Comparison of ENCODE assay signal across 8 mouse cellular contexts in the genomic region with DNA sequence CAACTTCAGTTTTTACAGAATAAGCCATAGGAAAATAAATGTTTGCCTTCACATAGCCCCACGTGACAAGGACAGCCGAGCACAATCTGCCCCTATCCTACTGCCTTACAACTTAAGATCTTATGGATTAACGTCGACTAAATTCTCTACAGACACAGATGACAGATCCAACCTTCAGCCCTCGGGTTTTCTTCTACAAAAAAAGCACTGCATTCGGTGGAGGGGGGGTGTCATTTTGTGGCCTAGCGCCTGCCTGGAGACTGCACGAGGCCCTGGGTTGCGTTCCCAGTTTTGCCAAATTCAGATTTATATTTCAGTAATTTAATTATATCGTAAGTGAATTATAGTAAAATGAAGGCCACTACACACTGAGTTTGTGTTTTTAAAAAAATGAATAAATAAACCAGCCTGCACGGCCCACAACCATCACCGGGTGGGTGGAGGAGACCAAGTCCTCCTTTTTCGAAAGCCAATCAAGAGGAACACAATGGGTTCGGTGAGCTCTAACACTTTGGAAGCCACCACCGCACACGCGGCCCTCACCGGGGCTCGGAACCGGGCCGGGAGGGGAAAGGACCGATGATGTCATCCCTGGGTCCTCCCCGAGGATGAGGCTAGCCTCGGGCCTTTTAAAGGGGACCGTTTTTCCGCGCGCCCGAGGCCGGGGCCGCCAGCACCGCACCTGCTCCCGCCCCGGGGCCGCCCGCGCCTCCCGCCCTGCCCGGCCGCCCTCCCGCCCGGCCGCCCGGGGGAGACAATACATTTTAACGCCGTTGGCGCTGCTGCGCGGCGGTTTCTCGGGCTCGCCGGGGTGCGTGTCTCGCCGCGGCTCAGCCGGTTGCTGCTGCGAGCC. TPM values are rescaled to one million over a fixed set of nuclear protein-coding genes. Genes with fewer than 3 reads are reported as not detected.
DNase-seq lines count a peak whose midpoint lies in the region; ATAC-seq lines count a peak whose summit lies in the region.

No protein-coding gene starts in this region.

- peak; percentile 81 for ATAC-seq in intestine, embryonic 14.5 days (replicated peaks; ENCODE audit: low FRiP score, low TSS enrichment, low read depth)
- ATAC-seq in megakaryocyte, adult 5-6 weeks (ENCODE audit: poor library complexity, severe bottlenecking) = peak; percentile 35

- WGBS in intestine, embryonic 14.5 days = under 1% methylated on average over 58 of the region's 59 CpGs

- H3K4me2 ChIP-seq in intestine, embryonic 14.5 days (ENCODE audit: low read length) = peak overlapping the region; percentile 82

- H3K9me3 ChIP-seq in intestine, embryonic 14.5 days (ENCODE audit: control insufficient read depth, low read length) = no peaks in the 10 kb centered on the region

- peaks cover 11% of the 10 kb centered on the region for H3K4me1 ChIP-seq in intestine, embryonic 14.5 days (replicated peaks; ENCODE audit: control insufficient read depth, insufficient read depth, low read length)

- H3K4me3 ChIP-seq in intestine, embryonic 14.5 days (ENCODE audit: low read depth, low read length) = peak overlapping the region; percentile 68

- H3K9ac ChIP-seq in intestine, embryonic 14.5 days (ENCODE audit: low read length) = peak overlapping the region; percentile 94

- intact Hi-C loops in gastrocnemius, postnatal 36 days (cut with DNase I) = no loop called here
- intact Hi-C loops in left cerebral cortex, postnatal 10 days (cut with DNase I) = no loop called here

- no peaks in the 10 kb centered on the region; the same call in 1 of the 2 replicates for H3K36me3 ChIP-seq in intestine, embryonic 14.5 days (ENCODE audit: control insufficient read depth, insufficient read depth, low read length)

- H3K27ac ChIP-seq in intestine, embryonic 14.5 days (ENCODE audit: low read depth) = peak overlapping the region; percentile 84

- H3K27me3 ChIP-seq in intestine, embryonic 14.5 days (replicated peaks; ENCODE audit: control insufficient read depth, insufficient read depth, low read length) = no peaks in the 10 kb centered on the region

- peak; percentile 51 to 54 for DNase-seq in adrenal gland, adult 18-20 months (ENCODE audit: low spot score in 2 of 2)
- peak; percentile 58 for DNase-seq in embryo, embryonic 10.5 days (ENCODE audit: low spot score)
- peak; percentile 15 to 33 for DNase-seq in gastrocnemius, postnatal 36 days
- peak; percentile 85 for DNase-seq in intestine, embryonic 14.5 days (ENCODE audit: low spot score)
- peak; percentile 19 to 67 for DNase-seq in left cerebral cortex, postnatal 10 days (ENCODE audit: extremely low spot score in 1 of 2, low spot score in 2 of 2)
- DNase-seq in retina, postnatal 7 days (ENCODE audit: low read depth, low spot score) = peak; percentile 14
- peak; percentile 37 for DNase-seq in urinary bladder, postnatal 14 days (ENCODE audit: low spot score)

RNA-seq across cellular contexts. Expression of a gene that starts 0.6 kb away (rescaled TPM):
- 10 to 100 TPM; 21.5 to 25.9 TPM for total RNA-seq in adrenal gland, adult 18-20 months (2021)
- total RNA-seq in gastrocnemius, postnatal 36 days (2021) = 1 to 10 TPM; 3.0 to 3.6 TPM
- polyA plus RNA-seq in intestine, embryonic 14.5 days (2014; fragmentation: Nextera tagmentation; extraction: Ambion mirVana) = 96.8 and 116 TPM in 2 replicates
- 100 to 1,000 TPM; 118 to 121 TPM for total RNA-seq in left cerebral cortex, postnatal 10 days (2021)
- total RNA-seq in megakaryocyte, adult 5-6 weeks (2015) = 18.5 and 20.6 TPM in 2 replicates
- total RNA-seq in megakaryocyte, adult 5-6 weeks (2017) = 40.0 and 41.0 TPM in 2 replicates

RNA-seq across cellular contexts. Expression of a gene that starts 13.6 kb away (rescaled TPM):
- total RNA-seq in adrenal gland, adult 18-20 months (2021) = not detected
- total RNA-seq in gastrocnemius, postnatal 36 days (2021) = not detected
- polyA plus RNA-seq in intestine, embryonic 14.5 days (2014; fragmentation: Nextera tagmentation; extraction: Ambion mirVana) = not detected in 2 replicates
- total RNA-seq in left cerebral cortex, postnatal 10 days (2021) = 10 to 100 TPM in 1 of 2 experiments, 1 to 10 TPM in 1; 7.0 to 11.4 TPM
- not detected in 2 replicates for total RNA-seq in megakaryocyte, adult 5-6 weeks (2015)
- not detected in 2 replicates for total RNA-seq in megakaryocyte, adult 5-6 weeks (2017)

RNA-seq across cellular contexts. Expression of a gene that starts 29.5 kb away (rescaled TPM):
- not detected for total RNA-seq in adrenal gland, adult 18-20 months (2021)
- total RNA-seq in gastrocnemius, postnatal 36 days (2021) = not detected
- not detected in 2 replicates for polyA plus RNA-seq in intestine, embryonic 14.5 days (2014; fragmentation: Nextera tagmentation; extraction: Ambion mirVana)
- total RNA-seq in left cerebral cortex, postnatal 10 days (2021) = under 1 TPM in 1 of 2 experiments, not detected in 1; 0.17 TPM
- total RNA-seq in megakaryocyte, adult 5-6 weeks (2015) = not detected in 2 replicates
- not detected in 2 replicates for total RNA-seq in megakaryocyte, adult 5-6 weeks (2017)

RNA-seq across cellular contexts. Expression of a gene that starts 54.9 kb away (rescaled TPM):
- under 1 TPM in 1 of 2 experiments, not detected in 1; 0.16 TPM for total RNA-seq in adrenal gland, adult 18-20 months (2021)
- total RNA-seq in gastrocnemius, postnatal 36 days (2021) = under 1 TPM in 1 of 2 experiments, not detected in 1; 0.15 TPM
- polyA plus RNA-seq in intestine, embryonic 14.5 days (2014; fragmentation: Nextera tagmentation; extraction: Ambion mirVana) = 4.4 TPM in 2 replicates
- under 1 TPM in 1 of 2 experiments, not detected in 1; 0.26 TPM for total RNA-seq in left cerebral cortex, postnatal 10 days (2021)
- not detected in 2 replicates for total RNA-seq in megakaryocyte, adult 5-6 weeks (2015)
- 0.41 TPM in 1 of 2 replicates, not detected in the other for total RNA-seq in megakaryocyte, adult 5-6 weeks (2017)

Comparison
In these comparisons a context has a peak if more than half of its experiments do, and no peak if none do; other contexts are left out.
1. Peak in every context shown above with its lines: DNase-seq, ATAC-seq, H3K4me3 ChIP-seq and H3K27ac ChIP-seq.
2. DNase-seq: peak in every context shown above with its lines; median percentile 85 in intestine, embryonic 14.5 days; 58 in embryo, embryonic 10.5 days; 52 in adrenal gland, adult 18-20 months; 43 in left cerebral cortex, postnatal 10 days; 37 in urinary bladder, postnatal 14 days; 24 in gastrocnemius, postnatal 36 days; 14 in retina, postnatal 7 days.
3. RNA of a gene that starts 0.6 kb away (total RNA-seq): 118 to 121 TPM in left cerebral cortex, postnatal 10 days, 18.5 to 41.0 TPM in megakaryocyte, adult 5-6 weeks and 21.5 to 25.9 TPM in adrenal gland, adult 18-20 months; 3.0 to 3.6 TPM in gastrocnemius, postnatal 36 days; every median in the first group is over 4 times any median in the second.
4. RNA of a gene that starts 13.6 kb away (total RNA-seq): 7.0 to 11.4 TPM in left cerebral cortex, postnatal 10 days; not detected in adrenal gland, adult 18-20 months, not detected in gastrocnemius, postnatal 36 days and not detected in megakaryocyte, adult 5-6 weeks; every median in the first group is over 4 times any median in the second.